Mouse (Mus musculus) kidney, adult 9 months (tissue): Measurements from ENCODE around the gene Srcin1.
A peak's percentile ranks its signal among the peaks of the same experiment; 100 is the strongest.

ENCODE experiments used
- DNase-seq: peaks from one replicate; pipeline ENCODE4 v3.0.0; 2022

Gene Srcin1

DNA sequence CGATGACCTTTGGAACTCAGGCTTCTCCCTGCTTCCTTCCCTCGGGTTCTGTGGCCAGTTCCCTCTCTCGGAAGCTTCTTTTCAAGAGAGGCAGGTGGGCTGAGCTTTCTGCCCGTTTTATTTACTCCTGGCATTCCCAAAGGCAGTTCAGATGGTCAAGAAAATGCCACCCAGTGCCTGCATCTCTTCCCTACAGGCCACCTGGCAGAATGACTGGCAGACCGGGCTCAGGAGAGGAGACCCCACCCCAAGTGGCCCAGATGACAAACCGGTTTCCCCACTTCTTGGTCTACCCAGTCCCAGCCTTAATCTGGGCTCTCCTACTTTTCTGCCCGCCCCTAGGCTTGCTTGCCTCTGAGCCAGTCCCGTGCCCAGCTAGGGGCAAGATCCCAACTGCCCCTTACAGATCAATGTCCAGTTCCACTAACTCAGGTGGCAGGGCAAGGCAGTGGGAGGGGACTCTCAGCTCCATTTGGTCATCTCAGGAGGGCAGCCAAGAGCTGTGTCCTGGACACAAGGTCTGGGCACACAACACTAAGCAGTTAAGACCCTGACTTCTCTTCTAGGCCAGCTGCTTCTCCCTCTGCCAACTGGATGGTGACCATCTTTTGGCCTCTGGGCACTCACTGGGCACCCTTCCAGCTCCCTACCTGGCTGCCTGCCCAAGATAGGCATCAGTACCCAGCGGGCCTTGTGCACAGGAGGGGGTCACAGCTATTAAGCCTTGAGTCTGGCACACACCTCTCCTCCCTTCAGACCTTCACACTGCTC is at the start of gene Srcin1:
TSS of gene Srcin1 (minus strand) at position 51 of the 771 bp plus-strand sequence.
- DNase-seq, result peak; percentile 96

DNA sequence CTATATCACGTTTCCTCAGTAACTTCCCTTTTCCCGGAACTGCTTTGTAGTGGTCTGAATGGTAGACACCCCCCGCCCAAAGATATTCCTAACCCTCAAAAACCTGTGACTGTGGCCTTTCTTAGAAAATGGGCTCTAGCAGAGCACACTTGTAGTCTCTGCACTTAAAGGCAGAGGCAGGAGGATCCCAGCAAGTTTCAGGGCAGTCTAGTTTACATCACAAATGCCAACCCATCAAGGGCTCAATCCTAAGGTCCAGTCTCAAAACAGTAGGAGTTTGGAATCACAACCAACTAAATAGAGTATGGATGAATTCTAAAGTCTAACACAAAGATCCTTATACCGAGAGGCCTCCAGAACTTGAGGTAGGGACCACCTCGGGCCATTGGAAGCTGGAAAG is 49.6 kb upstream of the Srcin1 start:
- no peak for DNase-seq

DNA sequence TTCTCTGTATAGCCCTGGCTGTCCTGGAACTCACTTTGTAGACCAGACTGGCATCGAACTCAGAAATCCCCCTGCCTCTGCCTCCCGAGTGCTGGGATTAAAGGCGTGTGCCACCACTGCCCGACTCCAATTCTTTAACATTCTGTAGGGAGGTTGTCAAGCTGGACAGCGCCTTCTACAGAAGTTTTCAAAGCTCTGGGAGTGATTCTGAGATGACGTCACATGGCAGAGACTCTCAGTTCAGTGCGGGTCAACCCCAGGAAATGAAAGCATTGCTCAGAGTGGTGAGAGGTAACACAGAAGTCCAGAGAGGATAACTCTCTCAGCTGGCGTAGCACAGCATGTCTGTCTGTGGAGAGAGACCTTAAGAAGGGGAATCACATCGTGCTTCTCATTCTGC is 47.2 kb upstream of the Srcin1 start:
- no peak for DNase-seq

DNA sequence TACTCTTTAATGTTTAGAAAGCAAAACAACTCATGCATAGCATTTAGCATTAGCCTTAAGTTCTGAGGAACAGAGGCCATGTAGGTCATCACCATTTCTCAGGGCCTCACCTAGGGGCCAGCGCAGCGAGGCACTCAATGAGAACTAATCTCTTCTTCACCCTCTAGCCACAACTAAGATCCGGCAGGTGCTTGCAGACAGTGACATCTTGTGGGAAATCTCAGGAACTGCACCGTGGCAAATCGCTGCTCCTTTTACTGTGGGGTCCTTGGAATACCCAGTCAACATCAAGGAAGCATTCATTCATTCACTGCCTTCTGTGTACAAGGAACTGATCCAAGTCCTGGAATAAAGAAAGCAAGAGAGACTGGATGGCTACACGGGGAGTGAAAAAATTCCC is 46.5 kb upstream of the Srcin1 start:
- peak; percentile 76 for DNase-seq

DNA sequence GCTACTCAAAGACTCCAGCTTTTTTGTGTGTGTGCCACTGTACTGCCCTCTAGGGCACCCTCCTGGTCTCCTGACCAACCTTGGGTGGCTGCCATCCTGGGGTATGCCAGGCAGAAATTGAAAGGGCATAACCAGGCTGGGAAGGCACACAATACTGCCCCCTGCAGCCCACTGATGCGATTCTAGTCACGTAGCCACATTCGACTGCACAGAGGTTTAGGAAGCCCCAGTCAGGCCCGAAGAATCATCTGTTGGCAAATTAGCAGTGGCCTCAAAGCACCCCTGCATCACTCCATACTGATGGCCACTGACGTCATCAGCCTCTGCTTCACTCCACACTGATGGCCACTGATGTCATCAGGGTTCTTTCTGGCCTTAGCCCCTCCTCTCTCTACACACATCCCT is 43.4 kb upstream of the Srcin1 start:
- DNase-seq, result peak; percentile 96

DNA sequence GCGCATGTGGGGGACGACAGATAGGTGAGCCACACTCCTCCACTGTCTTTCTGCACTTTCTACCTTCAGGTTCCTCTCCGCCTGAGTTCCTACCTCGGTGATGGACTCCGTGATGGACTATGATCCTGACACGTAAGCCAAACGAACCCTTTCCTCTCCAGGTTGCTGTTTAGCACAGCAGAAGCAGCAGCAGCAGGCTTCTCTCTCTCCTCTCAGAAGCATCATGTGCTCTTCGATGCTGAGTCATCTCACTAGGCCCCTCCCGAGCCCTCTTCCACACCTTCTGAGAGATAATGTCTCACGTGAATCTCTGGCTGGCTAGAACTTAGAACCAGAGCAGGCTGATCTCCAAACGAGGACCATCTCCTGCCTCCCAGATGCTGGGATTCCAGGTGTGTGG is 42.4 kb upstream of the Srcin1 start:
- peak; percentile 83 for DNase-seq

DNA sequence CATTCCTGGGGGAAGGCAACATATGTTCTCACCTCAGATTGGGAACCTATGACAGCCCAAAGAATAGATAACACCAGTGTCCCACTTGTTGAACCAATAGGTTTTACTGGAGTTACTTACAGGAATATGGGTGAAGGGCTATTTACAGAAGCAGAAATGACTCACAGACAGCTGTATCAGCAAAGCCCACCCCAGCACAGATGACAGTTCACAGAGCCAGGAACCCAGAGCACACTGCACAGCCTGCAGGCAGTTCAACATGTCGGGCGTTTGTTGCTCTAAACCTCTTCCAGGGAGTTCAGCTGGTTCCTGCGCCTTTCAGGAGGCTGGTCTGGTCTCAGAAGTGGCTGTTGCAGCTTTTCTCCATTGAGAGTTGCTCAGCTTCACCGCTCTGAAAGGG is 39.3 kb upstream of the Srcin1 start:
- no peak for DNase-seq

DNA sequence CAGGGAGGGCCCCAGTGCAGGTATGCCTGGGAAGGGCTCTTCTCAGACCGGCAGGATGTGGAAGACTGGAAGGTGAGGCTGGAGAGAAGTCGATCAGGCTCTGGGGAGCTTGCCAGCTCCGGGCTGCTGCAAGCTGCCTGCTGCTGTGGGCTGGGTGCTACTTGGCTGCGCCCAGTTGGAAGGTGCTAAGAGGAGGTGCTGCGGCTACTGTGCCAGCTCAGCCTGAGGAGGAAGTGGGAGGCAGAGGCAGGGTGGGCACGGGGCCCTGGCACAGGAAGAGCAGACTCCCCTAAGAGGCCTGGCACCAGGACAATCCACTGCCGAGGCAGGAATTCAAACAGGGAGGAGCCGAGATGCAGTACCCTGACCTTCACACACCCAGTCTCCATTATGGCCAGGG is 35.1 kb upstream of the Srcin1 start:
- peak; percentile 73 for DNase-seq

DNA sequence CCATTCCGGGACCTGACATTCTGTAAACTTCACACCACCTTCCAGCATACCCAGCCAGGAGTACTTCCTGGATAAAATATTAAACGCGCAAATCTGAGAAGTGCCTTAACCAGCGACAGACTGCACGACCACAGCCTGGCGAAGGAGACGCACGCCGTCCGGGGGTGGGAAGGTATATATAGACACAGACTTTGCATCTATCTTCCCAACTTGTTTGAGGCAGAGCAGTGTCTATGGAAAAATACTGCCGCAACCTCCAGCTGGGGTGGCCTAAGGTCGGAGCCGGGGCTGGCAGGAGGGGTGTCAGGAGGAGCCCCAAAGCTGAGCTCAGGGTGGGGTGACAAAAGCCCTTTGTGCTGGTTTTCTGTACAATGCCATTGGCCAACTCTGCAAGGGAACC is 33.8 kb upstream of the Srcin1 start:
- no peak for DNase-seq

DNA sequence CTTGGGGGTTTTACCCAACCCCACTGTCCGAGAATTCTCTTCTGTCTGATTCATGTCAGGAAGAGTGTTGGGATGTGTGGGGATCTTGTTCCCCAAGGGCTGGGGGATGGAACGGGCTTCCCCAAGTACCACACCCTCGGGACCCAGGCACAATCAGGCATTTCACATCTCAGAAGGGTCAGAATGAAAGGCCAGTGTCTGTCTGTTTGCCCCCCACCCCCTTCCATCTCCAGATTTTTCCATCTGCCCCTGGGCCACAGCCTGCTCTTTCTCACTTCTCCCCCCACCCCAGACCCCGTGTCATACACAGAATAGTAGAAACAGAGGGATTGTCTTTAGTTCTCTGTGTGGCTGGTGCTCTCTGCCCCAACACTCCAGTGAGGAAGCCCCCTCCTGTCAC is 32.9 kb upstream of the Srcin1 start:
- no peak for DNase-seq

DNA sequence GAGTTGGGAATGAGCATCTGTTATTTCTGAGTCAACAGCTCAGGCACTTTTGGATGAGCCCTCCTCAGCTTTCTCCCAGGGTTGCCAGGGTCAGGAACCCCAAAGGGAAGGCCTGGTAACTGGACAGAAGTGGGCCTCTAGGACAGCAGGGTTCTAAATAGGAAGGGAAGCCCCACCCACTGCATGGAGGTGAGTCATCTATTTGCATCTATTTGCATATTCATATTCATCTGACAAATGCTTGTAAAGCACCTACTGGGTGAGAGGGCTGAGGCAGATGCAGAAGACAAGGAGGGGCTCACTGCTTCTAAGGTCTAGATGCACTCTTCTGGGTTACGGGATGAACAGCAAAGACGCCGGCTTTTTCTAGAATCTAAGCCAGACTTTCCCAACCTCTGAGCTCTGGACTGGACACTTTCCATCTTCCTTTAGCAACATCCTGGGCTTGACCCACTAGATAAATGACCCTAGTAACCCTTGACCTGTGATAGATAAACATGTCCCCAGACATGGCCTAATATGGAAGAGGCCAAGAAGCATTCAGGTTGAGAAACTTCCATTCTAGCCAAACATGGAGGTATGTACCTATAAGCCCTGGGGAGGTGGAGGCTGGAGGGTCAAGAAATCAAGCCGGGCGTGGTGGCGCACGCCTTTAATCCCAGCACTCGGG is 31.2 kb upstream of the Srcin1 start:
- DNase-seq, result no peak

DNA sequence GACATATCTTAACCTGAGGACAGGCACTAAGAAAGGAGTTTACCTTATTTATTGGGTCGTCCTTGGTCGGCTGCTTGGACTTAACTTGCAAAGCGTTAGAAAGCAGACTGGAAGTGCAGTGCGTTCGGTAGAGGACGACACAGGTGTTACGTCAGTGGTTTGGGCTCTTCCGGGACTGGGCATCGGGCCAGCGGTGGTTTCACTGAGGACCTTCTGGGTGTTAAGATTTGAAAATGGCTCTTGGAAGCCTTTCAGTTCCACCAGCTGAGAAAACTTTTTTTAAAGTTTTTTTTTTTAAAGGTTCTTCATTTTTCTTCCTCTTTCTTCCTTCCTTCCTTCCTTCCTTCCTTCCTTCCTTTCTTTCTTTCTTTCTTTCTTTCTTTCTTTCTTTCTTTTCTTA is 27.9 kb upstream of the Srcin1 start:
- DNase-seq, result peak; percentile 38

DNA sequence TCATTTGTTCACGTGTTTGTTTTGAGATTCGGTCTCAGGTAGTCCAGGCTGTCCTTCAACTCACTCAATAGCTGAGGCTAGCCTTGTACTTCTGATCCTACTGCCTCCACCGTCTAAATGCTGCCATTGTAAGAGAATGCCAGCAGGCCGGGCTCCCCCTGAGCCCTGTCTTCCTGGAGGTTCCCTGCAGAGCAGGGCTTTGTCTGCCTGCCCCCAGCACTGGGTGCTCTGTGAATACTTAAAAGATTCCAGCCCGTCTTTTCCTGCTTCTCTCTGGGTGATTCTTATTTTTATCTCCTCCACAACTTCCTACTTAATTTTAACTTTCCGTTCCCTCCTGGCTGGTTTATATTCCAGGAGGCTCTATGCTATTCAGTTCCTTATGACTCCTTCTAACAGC is 26.2 kb upstream of the Srcin1 start:
- no peak for DNase-seq

DNA sequence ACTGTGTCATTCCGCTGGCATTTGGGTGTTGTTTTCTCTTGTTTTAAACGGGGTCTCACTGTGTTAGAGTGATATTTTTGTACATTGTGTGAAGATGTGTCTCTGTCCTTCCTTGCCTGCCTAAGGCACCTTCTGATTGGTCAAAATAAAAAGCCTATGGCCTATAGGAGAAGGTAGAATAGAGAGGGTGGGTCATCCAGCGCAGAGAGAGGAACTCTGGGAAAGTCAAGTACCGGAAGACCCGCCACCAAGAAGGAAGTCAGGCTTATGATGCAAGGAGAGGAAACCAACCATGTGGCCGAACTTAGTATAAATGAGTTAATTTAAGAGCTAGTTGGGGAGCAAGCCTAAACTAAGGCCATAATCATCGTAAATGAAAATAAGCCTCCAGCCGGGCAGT is 23.1 kb upstream of the Srcin1 start:
- DNase-seq, result no peak

DNA sequence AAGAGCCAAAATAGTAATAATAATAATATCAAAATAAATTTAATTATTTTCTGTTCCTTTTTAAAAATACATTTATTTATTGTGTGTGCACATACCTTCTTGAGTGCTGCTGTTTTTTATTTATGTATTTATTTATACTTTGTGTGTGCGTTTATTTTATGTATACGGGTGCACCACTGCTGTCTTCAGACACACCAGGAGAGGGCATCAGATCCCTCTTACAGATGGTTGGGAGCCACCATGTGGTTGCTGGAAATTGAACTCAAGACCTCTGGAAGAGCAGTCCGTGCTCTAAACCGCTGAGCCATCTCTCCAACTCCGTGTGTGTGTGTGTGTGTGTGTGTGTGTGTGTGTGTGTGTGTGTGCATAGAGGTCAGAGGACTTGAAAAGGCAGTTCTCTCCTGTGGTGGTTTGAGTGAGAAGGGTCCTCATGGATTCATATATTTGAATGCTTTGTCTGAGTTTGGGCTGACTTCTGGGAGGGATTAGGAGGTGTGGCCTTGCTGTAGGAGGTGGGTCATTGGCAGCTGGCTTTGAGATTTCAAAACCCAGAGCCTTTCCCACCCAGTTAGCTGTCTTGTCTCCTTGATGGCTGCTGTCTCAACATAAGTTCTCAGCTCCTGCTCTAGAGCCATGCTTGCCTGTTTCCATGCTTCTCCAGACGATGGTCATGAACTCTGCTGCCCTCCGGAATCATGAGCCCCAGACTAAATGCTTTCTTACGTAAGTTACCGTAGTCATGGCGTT is 22.1 kb upstream of the Srcin1 start:
- no peak for DNase-seq

DNA sequence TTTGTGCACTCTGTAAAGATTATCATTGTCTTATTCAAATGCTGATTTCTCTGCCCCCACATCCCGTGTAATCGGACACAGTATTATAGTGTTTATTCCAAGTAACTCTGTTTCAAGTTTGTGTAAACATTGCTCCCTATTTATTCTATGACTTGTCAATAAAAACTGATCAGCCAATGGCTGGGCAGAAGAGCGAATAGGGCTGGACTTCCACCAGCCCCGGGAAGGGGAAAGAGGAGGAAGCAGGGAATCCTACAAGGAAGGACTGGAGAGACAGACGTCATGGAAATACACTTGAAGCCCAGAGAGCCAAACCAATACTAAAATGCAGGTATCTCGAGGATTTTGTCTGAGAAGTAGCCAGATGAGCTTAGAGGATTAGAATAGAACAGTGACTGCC is 18.1 kb upstream of the Srcin1 start:
- peak; percentile 31 for DNase-seq

DNA sequence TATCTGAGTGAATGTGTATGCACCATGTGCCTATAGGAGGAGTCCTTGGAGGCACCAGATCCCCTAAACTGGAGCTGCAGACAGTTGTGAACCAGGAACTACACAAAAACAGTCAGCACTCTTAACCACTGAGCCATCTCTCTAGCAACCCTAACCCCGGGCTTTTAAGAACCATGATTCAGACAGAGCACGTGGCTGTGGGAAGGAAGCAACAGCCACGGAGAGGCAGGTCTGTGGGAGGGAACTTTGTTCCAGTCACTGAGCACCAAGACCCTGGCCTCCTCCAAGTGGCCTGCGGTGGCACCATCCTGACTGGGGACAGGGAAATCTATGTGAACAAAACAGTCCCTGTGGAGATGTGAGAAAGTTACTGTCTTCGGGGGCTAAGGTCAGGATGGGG is 15.9 kb upstream of the Srcin1 start:
- DNase-seq, result no peak

DNA sequence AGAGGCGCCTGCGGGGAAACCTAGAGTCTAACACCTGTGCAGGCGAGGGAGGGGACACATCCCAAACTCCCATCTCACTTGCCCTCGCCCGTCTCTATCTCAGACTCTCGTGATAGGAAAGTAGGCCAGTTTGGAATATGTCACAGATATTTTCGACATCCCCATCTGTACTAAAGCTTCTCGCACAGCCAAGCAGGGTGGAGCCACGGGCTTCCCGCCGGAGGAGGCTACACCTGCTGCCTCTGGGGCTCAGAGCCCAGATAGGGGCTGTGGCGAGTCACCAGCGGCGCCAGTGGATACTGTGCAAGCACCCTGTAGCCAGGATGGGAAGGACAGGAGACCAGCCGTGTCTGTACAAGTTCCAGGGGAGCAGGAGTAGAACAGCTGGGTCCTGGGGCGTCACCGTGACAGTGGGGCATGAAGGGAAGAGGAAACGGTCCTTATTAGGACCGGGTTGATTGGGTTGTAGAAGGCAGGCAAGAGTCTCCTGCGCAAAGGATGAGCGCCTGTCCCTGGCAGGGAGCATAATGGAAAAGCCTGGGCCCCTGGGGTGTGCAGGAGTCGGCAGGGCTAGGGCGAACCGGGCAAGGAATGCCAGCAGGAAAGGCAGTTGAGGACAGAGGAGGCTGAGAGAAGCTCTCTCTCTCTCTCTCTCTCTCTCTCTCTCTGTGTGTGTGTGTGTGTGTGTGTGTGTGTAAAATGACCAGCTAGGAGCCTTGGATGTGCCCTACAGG is 14.4 kb upstream of the Srcin1 start:
- no peak for DNase-seq

DNA sequence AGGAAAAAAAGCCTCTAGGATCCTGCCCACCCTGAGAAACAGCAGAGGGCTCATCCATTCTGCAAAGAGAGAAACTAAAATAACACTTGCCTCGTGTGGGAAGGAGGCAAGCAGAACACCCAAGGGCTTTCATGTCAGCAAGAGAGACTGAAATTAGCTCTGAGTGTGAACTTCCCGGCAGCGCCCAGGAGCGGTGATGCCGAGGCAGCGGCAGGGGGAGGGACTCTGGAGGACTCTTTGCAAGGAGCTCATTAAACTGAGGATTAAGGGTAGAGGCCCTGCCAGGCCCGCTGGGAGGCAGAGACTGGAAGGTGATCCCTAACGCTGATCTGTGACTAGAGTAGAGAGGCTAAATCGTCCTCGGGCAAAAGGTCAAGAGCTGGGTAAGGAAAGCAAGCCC is 13.2 kb upstream of the Srcin1 start:
- DNase-seq, result no peak

DNA sequence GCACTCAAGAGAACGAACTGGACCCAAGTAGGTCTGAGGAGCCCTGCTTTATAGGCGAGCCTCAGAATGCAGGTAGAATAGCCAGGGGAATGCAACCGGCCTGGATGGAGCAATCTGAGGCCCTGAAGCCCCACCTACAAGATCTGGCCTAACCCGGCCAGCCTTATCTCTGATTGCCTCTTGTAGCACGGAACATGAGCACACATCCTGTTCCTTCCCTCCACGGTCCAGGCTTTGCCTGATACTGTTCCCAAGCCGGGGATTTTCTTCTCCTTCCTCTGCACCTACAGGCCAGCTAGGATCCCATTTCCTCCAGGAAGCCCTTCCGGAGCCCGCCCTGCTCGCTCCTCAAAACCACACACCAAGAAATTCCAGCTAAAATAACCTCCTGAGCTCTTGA is 9.9 kb upstream of the Srcin1 start:
- peak; percentile 58 for DNase-seq

DNA sequence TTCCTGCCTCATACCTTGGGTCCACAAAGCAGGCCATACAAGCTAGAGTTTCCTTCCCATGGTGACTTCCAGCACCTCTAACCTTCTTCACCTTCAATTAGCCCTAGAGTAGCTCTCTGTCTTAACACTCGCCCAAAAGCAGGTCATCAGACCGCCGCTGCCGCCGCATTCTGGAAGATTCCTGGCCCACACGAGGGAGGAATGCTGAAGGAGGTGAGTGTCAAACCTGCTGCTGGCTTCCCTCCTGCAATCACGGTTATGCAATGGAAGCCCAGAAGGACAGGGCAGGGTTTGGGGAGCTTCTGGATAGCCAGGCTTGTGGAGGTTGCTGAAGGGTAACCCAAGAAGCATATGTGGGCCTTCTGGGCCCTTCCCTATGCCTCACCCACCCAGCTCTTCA is 8.5 kb upstream of the Srcin1 start:
- peak; percentile 37 for DNase-seq

DNA sequence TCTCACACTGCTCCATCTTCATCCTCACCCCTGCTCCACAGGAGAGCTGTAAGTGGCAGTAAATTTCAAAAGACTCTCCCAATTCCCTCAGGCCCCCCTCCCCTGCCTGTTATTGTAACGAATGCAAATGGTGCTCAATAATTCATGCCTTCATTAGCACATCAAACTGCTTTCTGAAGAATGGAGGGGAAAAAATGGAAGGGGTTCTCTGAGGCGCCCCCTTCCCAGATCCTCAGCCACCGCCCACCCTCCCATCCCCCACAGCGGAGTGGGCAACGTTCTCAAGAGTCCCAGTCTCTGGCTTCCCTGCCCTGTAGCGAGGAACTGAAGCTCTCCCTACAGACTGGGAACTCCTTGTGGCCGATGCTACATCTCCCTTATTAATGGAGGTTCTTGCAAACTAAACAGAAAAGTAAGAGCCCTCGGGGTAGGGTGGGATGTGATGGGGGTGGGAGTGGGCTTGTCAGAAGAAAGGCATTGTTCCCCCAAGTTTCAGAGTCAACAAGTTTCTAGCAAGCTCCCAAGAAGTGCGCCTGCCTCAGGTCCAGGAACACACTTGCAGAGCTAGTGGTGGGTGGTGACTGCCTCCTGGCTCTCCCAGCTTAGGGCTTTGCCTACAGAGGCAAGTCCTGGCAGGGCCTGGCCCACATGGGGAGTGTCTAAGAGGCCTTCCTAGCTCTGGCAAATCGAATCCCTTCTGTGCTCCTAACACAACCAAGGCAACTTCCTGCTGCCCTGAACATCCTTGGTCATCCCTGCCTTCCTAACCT is 3.3 kb upstream of the Srcin1 start:
- DNase-seq, result no peak

DNA sequence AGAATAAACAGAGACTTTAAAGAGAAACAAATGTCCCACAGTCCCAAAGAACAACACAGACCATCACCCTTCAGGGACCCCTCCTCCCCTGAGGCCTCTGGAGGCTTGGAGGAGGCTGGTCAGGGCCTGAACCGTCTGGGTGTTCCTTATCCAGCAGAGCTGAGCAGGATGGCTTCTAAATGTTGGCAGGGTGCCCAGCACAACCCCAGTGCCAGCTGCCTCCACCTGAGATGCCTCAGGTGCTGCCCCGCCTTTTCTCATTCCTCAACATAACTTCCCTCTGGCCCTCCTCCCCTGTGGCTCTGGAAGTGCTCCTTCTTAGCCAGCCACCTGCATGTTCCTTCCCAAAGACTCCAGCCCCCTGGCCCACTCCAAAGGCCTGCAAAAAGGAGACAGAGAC is 2.3 kb upstream of the Srcin1 start:
- DNase-seq, result peak; percentile 91
